Mouse (Mus musculus) midbrain, embryonic 12.5 days (tissue): ENCODE data around the gene Cryba1. TPM values are rescaled to one million over a fixed set of nuclear protein-coding genes. Genes with fewer than 3 reads are reported as not detected.

ENCODE experiments used
- ATAC-seq: fragments of 200-750 bp; cut with Nextera tagmentation; 2 replicates; pipeline ENCODE4 v1.8.0; 2017; ENCODE audit warnings: low read depth, moderate TSS enrichment, moderate library complexity; ENCODE audit not compliant: low FRiP score
- H3K27ac ChIP-seq: fragments of 300-500 bp; sonication (generic); replicated peaks from 2 replicates; pipeline ENCODE4 v1.5.1; 2016; ENCODE audit warnings: mild to moderate bottlenecking
- H3K27me3 ChIP-seq: fragments of 300-500 bp; sonication (generic); 2 replicates; pipeline ENCODE4 v1.6.1; 2016; ENCODE audit warnings: mild to moderate bottlenecking
- H3K36me3 ChIP-seq: fragments of 300-500 bp; sonication (generic); 2 replicates; pipeline ENCODE4 v1.6.1; 2016
- H3K4me1 ChIP-seq: fragments of 300-500 bp; sonication (generic); 2 replicates; pipeline ENCODE4 v1.6.1; 2016
- H3K4me2 ChIP-seq: fragments of 300-500 bp; sonication (generic); replicated peaks from 2 replicates; pipeline ENCODE4 v1.6.1; 2016; ENCODE audit warnings: mild to moderate bottlenecking, moderate library complexity
- H3K4me3 ChIP-seq: fragments of 300-500 bp; sonication (generic); 2 replicates; pipeline ENCODE4 v1.5.1; 2016; ENCODE audit warnings: mild to moderate bottlenecking
- H3K9ac ChIP-seq: fragments of 300-500 bp; sonication (generic); replicated peaks from 2 replicates; pipeline ENCODE4 v1.6.1; 2016; ENCODE audit warnings: mild to moderate bottlenecking, moderate library complexity
- H3K9me3 ChIP-seq: fragments of 300-500 bp; sonication (generic); 2 replicates; pipeline ENCODE4 v1.6.1; 2016; ENCODE audit warnings: mild to moderate bottlenecking
- WGBS: fragments of 180-500 bp; shearing (Covaris S2); methylation state at CpG from one replicate; pipeline ENCODE4 v1.1.7; 2016; 5-methylcytosine and 5-hydroxymethylcytosine counted together
- polyA plus RNA-seq: library from polyadenylated mRNA; unstranded; fragments of >200 nt; fragmentation: Nextera tagmentation; extraction: Ambion mirVana; gene quantifications from 2 replicates; pipeline ENCODE4 v1.2.1, GENCODE M21; 2016

Gene Cryba1
- polyA plus RNA-seq, 1 experiment from 2014 or later, result 1.4 TPM

- H3K4me3 ChIP-seq, result no peak overlapping the region
- H3K9me3 ChIP-seq, result no peaks in the 10 kb centered on the region
- no peak overlapping the region for H3K4me2 ChIP-seq
- WGBS, result 83% methylated on average over 3 of the region's 3 CpGs
- H3K9ac ChIP-seq, result no peak overlapping the region
- H3K27me3 ChIP-seq, result no peaks in the 10 kb centered on the region
- no peak overlapping the region for H3K27ac ChIP-seq
- ATAC-seq, result no peak
- peaks cover 33% of the 10 kb centered on the region for H3K36me3 ChIP-seq
- H3K4me1 ChIP-seq, result no peaks in the 10 kb centered on the region
These were observed 16.0 kb downstream of the Cryba1 start for GRCm38 (mm10) chr11:77709039-77709438.

- no peak overlapping the region for H3K4me2 ChIP-seq
- peaks cover 43% of the 10 kb centered on the region for H3K36me3 ChIP-seq
- WGBS, result 94% methylated on average over 3 of the region's 3 CpGs
- H3K27me3 ChIP-seq, result no peaks in the 10 kb centered on the region
- H3K9ac ChIP-seq, result no peak overlapping the region
- no peaks in the 10 kb centered on the region for H3K4me1 ChIP-seq
- H3K4me3 ChIP-seq, result no peak overlapping the region
- H3K9me3 ChIP-seq, result no peaks in the 10 kb centered on the region
- H3K27ac ChIP-seq, result no peak overlapping the region
- ATAC-seq, result no peak
These were observed 19.2 kb downstream of the Cryba1 start for GRCm38 (mm10) chr11:77705920-77706319.

DNA sequence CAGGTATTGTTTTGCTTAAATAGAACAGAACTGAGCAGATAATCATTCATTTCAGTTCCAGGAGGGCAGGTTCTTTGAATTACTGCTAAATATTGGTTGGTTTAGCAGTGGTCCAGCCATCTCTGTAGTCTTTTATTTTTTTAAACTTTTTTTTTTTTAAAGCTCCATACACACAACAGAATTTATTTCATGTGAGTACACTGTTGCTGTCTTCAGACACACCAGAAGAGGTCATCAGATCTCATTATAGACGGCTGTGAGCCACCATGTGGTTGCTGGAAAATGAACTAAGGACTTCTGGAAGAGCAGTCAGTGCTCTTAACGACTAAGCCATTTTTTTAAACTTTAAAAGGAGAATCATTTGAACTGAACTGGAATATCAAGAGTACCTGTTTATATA lies 27.9 kb downstream of the Cryba1 start:
- Histone ChIP-seq H3K9me3 (0 out of 2 replicates have a peak, but pooled peaks cover 4% of the 10 kb centered on the region), H3K36me3 (peaks cover 65% of the 10 kb centered on the region), H3K4me1 (peaks cover 4% of the 10 kb centered on the region), H3K4me3 (no peak overlapping the region), H3K27ac (no peak overlapping the region), H3K27me3 (no peaks in the 10 kb centered on the region), H3K9ac (no peak overlapping the region), H3K4me2 (no peak overlapping the region)
- WGBS, result 88% methylated on average over 2 of the region's 2 CpGs
- ATAC-seq, result no peak

DNA sequence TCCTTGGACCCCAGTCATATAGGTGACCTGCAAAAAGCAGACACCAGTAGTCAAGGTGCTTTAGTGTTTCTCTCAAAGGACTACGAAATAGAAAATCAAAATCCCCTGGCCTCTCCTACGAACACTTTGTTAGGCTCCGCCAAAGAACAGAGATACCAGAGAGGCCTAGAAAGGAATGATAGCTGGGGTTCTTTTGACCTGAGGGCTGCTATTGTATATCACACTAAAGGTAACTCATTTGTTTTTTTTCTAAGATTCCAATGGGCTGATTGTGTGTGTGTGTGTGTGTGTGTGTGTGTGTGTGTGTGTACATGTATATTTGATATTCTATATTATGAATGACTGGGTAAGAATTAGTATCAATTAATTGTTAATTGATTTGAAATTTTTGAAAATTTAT lies 32.1 kb downstream of the Cryba1 start:
- Histone ChIP-seq H3K9me3 (0 out of 2 replicates have a peak, but pooled peaks cover 4% of the 10 kb centered on the region), H3K4me2 (no peak overlapping the region), H3K9ac (no peak overlapping the region), H3K27me3 (no peaks in the 10 kb centered on the region), H3K36me3 (peaks cover 53% of the 10 kb centered on the region), H3K4me3 (no peak overlapping the region), H3K4me1 (peaks cover 15% of the 10 kb centered on the region), H3K27ac (no peak overlapping the region)
- no peak for ATAC-seq
- WGBS, result 94% methylated on average over 3 of the region's 3 CpGs

GRCm38 (mm10) chr11:77687541-77688131 lies 37.4 kb downstream of the Cryba1 start:
- no peak for ATAC-seq
- Histone ChIP-seq H3K9ac (peak overlapping the region; percentile 99), H3K4me3 (peak overlapping the region; percentile 99), H3K4me2 (peak overlapping the region; percentile 64), H3K27me3 (peaks cover 5% of the 10 kb centered on the region; the same call in 1 of the 2 replicates), H3K27ac (peak overlapping the region; percentile 98), H3K9me3 (no peaks in the 10 kb centered on the region), H3K36me3 (peaks cover 13% of the 10 kb centered on the region), H3K4me1 (peaks cover 20% of the 10 kb centered on the region)
- under 1% methylated on average over 35 of the region's 40 CpGs for WGBS

DNA sequence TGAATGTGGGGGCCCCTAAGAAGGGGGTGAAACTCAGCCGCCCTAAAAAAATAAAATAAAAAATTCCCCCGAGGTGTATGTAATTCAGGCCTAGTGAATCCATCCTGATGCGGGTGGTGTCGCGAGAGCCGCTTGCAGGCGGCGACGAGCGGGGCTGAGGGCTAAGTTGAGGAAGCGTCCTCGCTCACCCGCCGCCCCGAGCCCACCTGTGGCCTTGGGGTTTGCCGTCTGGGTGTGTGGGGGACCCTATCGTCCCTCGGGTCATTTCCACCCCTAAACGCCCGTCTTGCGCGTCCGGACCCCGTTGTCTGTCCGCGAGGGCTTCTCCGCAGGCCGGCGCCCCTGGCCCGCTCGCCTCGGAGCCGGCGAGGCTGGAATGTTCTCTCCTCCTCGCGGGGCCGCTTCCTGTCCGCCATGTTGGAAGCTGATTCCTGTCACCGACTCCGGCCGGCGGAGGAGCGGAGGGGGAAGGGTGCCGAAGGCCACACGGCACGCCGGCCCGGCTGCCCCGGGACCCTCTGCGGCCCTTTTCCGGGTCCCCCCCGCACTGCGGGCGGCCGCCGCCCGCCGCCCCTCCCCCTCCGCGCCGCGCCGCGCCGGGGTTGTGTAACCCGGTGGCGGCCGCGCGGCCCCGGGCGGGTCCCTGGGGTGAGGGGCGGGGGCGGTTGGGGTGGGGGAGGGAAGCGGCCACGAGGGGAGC lies 38.1 kb downstream of the Cryba1 start:
- Histone ChIP-seq H3K9me3 (no peaks in the 10 kb centered on the region), H3K4me2 (peak overlapping the region; percentile 64), H3K9ac (peak overlapping the region; percentile 99), H3K27me3 (peaks cover 7% of the 10 kb centered on the region; the same call in 1 of the 2 replicates), H3K27ac (peak overlapping the region; percentile 98), H3K4me3 (peak overlapping the region; percentile 99), H3K36me3 (peaks cover 6% of the 10 kb centered on the region), H3K4me1 (peaks cover 14% of the 10 kb centered on the region)
- WGBS, result 0% methylated on average over 42 of the region's 76 CpGs
- ATAC-seq, result peak; percentile 28

GRCm38 (mm10) chr11:77686346-77686840 lies 38.7 kb downstream of the Cryba1 start:
- WGBS, result 1% methylated on average over 21 of the region's 30 CpGs
- H3K27ac ChIP-seq, result peak overlapping the region; percentile 98

DNA sequence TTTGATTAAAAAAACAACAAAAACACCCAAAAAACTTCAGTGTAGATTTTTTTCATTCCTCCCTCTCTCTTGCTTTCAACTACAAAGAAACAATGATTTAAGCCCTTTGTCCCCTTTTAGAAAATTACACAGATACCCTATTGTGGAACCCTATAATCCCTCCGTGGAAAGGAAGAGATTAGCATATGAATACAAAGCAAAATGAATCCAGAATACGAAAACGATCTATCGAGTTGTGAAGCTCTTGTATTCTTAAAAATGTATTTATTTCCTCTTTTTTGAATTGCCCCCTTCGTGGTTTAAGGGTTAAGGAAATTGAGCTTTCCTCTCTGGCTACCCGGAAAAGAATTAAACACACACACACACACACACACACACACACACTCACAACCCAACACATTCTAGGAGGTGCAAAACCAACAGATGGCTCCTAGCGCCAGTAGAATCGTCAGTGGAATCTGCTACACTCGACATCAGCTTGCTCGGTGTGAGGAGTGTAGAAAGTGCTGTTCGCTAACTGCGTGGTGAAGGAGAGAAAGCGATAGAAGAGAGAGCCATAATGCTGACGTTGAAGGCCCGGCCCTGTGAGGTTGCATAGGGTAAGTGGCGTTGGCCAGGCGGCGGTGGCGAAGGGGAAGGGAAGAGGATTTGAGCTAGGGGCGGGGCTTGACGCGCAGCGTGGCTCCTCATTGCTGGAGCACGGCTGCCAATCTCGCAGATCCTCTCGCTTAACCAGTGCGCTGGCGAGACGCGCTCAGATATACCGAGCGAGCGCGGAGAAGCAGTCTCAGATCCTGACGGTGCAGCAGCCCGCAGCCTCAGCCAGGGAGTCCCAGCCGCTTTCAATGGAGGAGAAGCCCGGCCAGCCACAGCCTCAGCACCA lies 39.5 kb downstream of the Cryba1 start, which contains the start of gene Nufip2:
Nufip2 (plus strand) TSS at position 773 of the 883 bp plus-strand sequence.
- H3K4me2 ChIP-seq, result peak within 1 kb of the TSS; percentile 64
- H3K9ac ChIP-seq, result peak within 1 kb of the TSS; percentile 99
- H3K9me3 ChIP-seq, result no peaks in the 10 kb centered on the region
- peak; percentile 97 for ATAC-seq
- H3K4me1 ChIP-seq, result peaks cover 11% of the 10 kb centered on the region
- under 1% methylated on average over 38 of the region's 38 CpGs for WGBS
- H3K4me3 ChIP-seq, result peak within 1 kb of the TSS; percentile 99
- peak within 1 kb of the TSS; percentile 98 for H3K27ac ChIP-seq
- H3K36me3 ChIP-seq, result no peaks in the 10 kb centered on the region
- peaks cover 7% of the 10 kb centered on the region; the same call in 1 of the 2 replicates for H3K27me3 ChIP-seq

More at GRCm38 (mm10) chr11:77686346-77686840, 38.7 kb downstream of the Cryba1 start:
- peaks cover 13% of the 10 kb centered on the region for H3K4me1 ChIP-seq
- H3K4me2 ChIP-seq, result peak overlapping the region; percentile 64
- H3K36me3 ChIP-seq, result peaks cover under 1% of the 10 kb centered on the region; the same call in 1 of the 2 replicates
- ATAC-seq, result peak; percentile 55
- H3K9me3 ChIP-seq, result no peaks in the 10 kb centered on the region
- peak overlapping the region; percentile 99 for H3K4me3 ChIP-seq
- peak overlapping the region; percentile 99 for H3K9ac ChIP-seq
- peaks cover 7% of the 10 kb centered on the region; the same call in 1 of the 2 replicates for H3K27me3 ChIP-seq

DNA sequence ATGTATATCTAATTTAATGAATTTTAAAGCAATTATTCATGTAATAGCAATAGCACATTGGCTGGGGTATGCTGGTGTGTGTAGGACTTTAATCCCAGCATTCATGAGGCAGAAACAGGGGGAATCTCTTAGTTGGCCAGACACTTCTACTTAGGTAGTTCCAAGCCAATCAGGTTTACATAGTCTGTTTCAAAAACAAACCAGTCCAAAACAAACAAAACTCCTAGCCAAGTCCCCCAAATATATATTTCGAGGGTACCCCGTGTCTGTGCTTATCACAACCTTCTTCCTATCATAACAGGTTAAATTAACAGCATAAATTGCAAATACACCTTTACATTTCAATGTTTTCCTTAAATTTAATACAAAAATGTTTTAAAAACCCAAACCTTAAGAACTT lies 40.2 kb downstream of the Cryba1 start:
- Histone ChIP-seq H3K4me1 (peaks cover 11% of the 10 kb centered on the region), H3K36me3 (no peaks in the 10 kb centered on the region), H3K4me2 (no peak overlapping the region; the same call in 1 of the 2 replicates), H3K27me3 (peaks cover 7% of the 10 kb centered on the region; the same call in 1 of the 2 replicates), H3K4me3 (no peak overlapping the region), H3K9me3 (no peaks in the 10 kb centered on the region), H3K27ac (no peak overlapping the region), H3K9ac (no peak overlapping the region)
- 73% methylated on average over 2 of the region's 2 CpGs for WGBS
- no peak for ATAC-seq

- Histone ChIP-seq H3K4me1 (peaks cover 3% of the 10 kb centered on the region; the same call in 1 of the 2 replicates), H3K4me3 (no peak overlapping the region), H3K27me3 (peaks cover 7% of the 10 kb centered on the region; the same call in 1 of the 2 replicates), H3K9me3 (no peaks in the 10 kb centered on the region), H3K9ac (no peak overlapping the region), H3K27ac (no peak overlapping the region), H3K4me2 (no peak overlapping the region), H3K36me3 (no peaks in the 10 kb centered on the region)
- no peak for ATAC-seq
- 5% methylated on average over 2 of the region's 2 CpGs for WGBS
These were observed 45.1 kb downstream of the Cryba1 start for GRCm38 (mm10) chr11:77680018-77680417.

GRCm38 (mm10) chr11:77673428-77673991 lies 51.6 kb downstream of the Cryba1 start:
- no peaks in the 10 kb centered on the region for H3K4me1 ChIP-seq
- H3K36me3 ChIP-seq, result no peaks in the 10 kb centered on the region
- no peak overlapping the region for H3K27ac ChIP-seq
- no peaks in the 10 kb centered on the region for H3K27me3 ChIP-seq
- H3K4me2 ChIP-seq, result no peak overlapping the region
- no peak for ATAC-seq
- WGBS, result 74% methylated on average over 4 of the region's 4 CpGs
- H3K4me3 ChIP-seq, result no peak overlapping the region
- no peak overlapping the region for H3K9ac ChIP-seq
- H3K9me3 ChIP-seq, result peaks cover 4% of the 10 kb centered on the region; the same call in 1 of the 2 replicates
